Mouse (Mus musculus): ENCODE results near the gene Ino80d.

DNA sequence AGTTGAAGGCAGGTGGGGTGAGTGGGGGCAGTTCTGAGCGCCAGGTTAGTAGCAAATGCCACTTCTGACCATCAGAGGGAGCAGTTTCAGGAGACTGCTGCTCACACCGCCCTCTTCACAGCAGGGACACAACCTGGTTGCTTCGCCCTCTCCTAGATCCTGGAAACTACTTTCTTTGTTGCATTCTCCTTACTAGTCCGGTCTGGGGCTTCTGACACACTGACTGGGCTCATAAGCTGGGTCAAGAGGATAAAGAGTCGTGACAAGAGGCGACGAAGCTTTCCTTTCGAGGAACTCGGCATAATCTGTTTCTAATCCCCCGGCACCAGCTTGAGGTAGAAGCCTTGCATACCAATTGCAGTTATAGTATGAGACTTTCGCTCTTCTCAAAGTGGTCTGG, 129.9 kb downstream of the Ino80d start:
- TF ChIP-seq CTCF (IDR thresholded peaks at IDR 0.05; ENCODE audit: extremely low read depth, insufficient read depth, insufficient read length, insufficient replicate concordance) (peak; percentile 34; the same call in 1 of the 2 replicates), POLR2A (IDR thresholded peaks at IDR 0.05; ENCODE audit: low read depth, low read length) (no peak)
